Mouse (Mus musculus): ENCODE measurements around the gene Mcu.
A peak's percentile ranks its signal among the peaks of the same experiment; 100 is the strongest.

Gene Mcu

GRCm38 (mm10) chr10:59568665-59569480 is 47.6 kb downstream of the Mcu start:
- DNase-seq = no peak

DNA sequence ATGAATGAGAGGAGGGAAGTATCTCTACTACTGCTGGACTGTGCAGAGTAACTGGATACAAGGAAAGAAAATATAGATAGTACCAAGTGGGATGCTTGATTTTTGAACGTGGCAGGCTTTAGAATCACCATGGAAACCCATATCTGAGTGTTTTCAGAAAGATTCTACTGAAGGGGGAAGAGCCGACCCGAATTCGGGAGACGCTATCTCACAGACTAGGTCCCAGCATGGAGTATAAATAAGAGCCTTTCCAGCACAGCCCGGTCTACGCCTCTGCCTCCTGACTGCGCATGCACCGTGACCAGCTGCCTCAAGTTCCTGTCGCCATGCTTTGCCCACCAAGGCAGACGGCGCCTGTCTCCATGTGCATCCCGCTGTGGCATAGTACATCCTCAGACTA is 49.5 kb downstream of the Mcu start:
- no peak for DNase-seq

DNA sequence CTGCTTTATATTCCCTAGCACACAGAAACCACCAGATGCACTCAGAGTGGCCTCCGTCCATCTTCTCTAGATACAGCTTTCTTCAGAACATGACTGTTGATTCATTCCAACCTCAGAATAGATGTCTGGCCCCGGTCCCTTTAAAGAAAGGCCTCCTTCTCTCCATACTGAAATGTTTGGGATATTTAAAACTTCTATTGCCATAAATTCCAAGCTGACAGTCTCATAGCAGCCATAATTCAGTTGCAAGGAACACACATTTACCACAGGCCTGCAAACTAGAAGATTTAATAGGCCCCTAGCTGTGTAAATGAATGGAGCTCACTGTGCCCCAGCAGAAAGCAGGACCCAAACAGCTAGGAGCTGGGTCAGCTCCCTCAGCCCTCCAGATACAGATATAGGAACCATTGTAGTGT is 50.5 kb downstream of the Mcu start:
- DNase-seq = no peak

- DNase-seq = no peak
Observed at GRCm38 (mm10) chr10:59564551-59564950, 51.9 kb downstream of the Mcu start.

- DNase-seq = no peak
Observed at GRCm38 (mm10) chr10:59562511-59562910, 54.0 kb downstream of the Mcu start.

DNA sequence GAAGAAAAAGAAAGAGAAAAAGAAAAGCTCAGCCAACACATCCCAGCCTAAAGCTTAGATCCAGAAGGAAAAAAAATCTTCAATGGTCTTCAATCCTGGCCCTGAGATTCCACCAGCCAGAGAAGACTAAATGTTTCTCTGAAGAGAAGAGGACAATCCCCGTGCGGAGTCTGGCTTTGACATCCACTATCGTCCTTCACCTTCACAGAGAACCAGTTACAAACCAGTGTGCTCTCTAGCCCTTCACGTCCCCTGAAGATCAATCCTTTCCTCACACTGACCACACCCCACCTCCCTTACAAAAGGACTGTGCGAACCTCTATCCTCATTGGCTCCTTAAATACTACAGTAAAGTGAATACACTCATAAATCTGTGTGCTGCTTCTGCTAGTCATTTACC is 56.4 kb downstream of the Mcu start:
- DNase-seq = no peak

- no peak for DNase-seq
Observed at GRCm38 (mm10) chr10:59558602-59559001, 57.9 kb downstream of the Mcu start.

DNA sequence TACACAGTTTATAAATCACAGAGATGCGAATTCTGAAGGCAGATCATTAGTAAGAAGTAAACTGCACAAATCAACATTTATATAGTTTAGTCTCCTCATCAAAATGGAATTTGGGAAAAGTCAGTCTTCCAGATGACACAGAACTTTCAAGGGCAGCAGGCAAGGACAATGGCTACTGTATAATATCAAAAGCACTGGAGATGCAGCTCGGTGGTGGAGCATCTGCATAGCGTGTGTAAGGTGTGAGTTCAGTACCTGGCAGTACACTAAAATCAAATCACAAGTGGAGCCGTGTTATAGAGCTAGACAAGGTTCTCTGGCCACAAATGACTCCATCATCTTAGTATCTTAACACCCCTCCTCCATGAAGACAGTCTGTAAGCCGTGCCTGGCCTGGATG is 58.3 kb downstream of the Mcu start:
- DNase-seq = no peak

- DNase-seq = no peak
Observed at GRCm38 (mm10) chr10:59556541-59556940, 60.0 kb downstream of the Mcu start.

DNA sequence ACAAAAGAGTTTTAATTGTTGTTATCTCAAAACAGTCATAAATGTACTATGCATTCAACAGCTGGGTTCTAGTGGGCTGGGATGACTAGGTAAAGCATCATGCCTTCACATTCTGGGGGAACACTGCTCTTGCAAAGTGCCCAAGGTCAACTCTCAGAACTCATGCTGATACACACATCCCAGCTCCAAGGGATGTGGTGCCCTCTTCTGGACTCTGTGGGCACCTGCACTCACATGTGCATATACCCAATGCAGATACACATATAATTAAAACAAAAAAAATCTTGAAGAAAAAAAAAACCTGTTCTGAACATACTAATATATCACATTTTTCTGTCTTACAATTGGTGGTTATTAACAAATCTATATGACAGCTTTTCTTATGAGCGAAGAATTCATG is 62.2 kb downstream of the Mcu start:
- DNase-seq = no peak

GRCm38 (mm10) chr10:59552456-59552855 is 64.0 kb downstream of the Mcu start:
- no peak for DNase-seq

DNA sequence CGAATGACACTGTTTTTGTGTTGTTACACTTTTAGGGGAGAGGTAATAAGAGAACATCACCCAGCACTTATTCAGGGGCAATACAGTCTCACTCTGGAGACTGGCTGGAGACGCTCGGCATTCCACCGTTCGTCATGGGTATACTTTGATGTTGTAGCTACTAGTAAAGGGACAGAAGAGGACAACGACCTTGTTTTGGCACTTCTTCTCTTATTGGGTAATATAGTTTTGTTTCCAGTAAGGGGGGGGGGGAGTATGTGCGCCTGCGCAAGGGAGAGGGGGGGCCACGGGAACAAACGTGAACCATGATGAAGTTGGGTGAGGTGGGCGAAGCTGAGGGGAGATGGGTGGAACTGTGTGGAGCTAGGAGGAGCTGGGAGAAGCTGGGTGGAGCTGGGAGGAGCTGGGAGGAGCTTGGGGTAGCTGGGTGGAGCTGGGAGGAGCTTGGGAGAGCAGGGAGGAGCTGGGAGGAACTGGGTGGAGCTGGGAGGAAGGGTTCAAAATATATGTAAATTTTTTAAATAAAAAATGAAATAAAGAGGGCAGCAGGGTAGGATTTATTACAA is 67.6 kb downstream of the Mcu start:
- DNase-seq = no peak

GRCm38 (mm10) chr10:59548211-59548610 is 68.3 kb downstream of the Mcu start:
- no peak for DNase-seq

DNA sequence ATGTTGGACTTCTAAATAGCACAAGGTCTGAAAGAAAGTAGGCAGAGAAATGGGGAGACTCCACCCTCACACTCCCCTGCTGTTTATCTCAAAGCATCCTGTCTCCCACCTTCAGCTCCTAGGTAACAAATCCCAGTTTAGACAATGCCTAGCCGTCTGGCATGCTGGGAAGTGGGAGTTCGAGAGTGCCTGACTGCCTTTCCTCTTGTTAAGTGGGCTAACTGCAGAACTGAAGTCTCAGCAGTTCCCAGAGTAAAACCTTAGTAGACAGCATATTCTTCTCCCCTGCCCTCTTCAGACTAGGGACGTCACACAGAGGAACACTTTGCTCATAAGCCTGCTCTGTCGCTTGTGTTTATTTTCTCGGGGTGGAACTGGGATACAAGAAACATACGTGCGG is 69.1 kb downstream of the Mcu start:
- DNase-seq = no peak

GRCm38 (mm10) chr10:59545169-59545568 is 71.3 kb downstream of the Mcu start:
- no peak for DNase-seq

DNA sequence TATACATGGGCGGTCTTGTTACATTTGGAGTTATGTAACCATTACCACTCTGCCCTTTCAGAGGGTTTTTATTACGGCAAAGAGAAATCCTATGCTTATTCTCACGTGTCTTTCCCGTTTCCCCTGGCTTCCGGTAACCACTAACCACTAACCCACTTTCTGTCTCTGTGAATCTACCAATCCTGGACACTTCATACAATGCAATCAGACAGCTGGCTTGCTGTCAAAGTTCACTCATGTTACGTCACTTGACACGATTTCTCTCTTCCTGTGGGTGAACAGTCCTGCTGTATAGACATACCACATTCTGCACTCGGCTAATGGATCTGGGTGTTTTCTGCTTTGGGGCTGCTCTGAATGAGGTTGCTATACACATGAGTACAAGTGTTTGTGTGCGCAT is 73.1 kb downstream of the Mcu start:
- no peak for DNase-seq

DNA sequence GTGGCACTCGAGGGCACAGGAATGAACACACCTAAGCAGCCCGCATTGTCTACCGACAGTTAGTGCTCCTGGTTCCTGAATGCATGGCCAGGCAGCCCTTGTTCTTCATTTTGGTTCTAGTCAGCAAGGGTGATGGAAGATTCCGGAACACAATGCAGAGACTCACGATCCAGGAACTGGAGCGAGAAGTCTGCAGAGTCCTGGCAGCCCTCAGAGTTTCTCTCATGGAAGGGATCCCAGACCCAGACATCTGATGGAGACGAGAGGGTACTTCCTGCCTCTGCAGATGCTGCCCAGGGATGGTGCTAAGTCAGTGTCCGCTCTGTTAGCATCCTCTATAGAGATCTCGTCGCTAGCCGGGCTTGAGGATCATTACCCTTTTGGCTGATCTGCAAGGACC is 75.0 kb downstream of the Mcu start:
- DNase-seq = no peak

DNA sequence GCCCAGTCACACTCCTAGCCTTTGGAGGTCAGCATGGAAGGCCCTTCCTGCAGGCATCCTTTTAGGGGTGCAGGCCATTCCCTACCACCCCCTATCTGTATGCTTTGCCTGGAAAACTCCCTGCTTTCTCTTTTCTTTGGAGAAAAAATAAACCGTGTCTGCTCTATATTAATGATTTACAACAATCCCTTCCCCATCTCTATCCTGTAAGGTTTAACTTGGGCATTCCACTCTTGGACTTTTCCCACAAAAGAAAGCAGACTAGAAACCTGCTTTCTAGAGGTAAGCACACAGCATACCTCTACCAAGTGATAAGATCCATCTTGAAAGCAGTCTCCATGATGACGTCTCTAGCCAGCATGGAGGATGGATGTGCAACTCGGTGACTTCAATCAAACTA is 75.9 kb downstream of the Mcu start:
- DNase-seq = no peak

DNA sequence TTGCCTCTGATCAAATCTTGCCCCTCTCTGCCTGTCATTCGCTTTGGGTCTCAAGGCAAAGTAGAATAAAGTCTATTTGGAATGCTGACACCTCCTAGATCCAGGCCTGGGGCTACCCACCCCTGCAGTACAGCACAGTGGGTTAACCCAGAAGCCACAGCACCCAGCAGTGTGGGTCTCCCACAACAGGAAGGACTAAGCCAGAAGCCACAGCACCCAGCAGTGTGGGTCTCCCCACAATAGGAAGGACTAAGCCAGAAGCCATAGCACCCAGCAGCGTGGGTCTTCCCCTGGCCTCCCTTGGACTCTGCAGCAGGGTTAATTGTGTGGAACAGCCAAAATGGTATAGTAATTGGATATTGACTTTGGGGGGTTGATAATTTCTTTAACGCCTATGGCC is 76.4 kb downstream of the Mcu start:
- DNase-seq = no peak

GRCm38 (mm10) chr10:59539533-59539875 is 77.0 kb downstream of the Mcu start:
- DNase-seq = peak; percentile 65

DNA sequence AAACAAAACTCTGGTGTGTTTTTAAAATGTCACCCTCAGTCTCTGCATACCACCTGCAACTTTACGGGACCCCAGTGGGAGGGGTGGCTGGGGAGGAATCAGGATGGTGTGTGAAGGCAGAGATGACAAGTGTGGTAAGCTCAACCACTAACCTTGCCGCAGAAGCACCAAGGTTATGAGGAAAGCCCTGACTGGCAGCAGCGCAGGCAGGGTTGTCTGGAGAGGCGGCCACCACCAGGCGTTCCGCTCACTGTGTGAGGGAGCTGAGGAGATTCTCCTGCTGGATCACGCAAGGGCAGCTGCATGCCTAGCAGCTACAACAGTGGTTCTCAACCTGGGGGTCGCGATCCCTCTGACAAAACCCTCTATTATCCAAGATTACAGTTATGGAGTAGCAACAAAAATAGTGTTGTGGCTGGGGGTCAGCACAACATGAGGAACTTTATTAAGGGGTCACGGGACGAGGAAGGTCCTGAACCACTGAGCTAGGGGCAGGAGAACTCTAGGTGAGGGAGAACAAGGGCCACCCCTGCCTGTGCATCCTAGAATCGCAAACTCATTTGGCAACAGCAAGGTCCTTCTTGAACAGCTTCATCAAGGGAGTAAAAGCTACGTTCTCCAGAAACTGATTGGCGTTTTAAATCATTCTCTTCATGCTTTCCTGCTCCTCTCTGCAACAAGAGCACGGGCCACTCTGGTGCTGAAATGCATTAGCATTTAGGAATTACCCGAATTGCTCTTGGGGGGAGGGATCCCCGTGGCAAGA is 77.5 kb downstream of the Mcu start:
- no peak for DNase-seq

GRCm38 (mm10) chr10:59538063-59538462 is 78.4 kb downstream of the Mcu start:
- DNase-seq = no peak

DNA sequence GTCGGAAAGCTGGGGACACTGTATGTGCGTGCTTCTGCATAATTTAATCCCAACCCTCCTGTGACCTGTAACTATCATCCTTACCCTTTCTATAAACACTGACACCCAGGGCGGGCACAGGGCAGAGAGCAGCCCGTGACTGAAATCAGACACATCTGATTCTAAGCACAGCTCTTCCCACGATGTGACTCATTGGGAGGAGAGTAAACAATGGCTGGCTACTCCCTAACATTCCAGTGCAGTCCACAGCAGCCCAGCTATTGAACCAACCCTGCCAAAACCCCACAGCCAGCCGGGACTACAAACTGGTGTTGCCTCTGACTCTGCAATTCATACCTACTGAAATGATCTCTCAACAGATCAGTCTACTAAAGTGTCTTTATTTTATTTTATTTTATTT is 78.9 kb downstream of the Mcu start:
- no peak for DNase-seq

- no peak for DNase-seq
Observed at GRCm38 (mm10) chr10:59532256-59532655, 84.2 kb downstream of the Mcu start.
